Mouse (Mus musculus): Measurements from ENCODE around the gene Cep57. TPM values are rescaled to one million over a fixed set of nuclear protein-coding genes. Genes with fewer than 3 reads are reported as not detected.

Gene Cep57
- total RNA-seq (2023): 10 to 100 TPM; 23.7 to 30.4 TPM

GRCm38 (mm10) chr9:13826832-13827405 is at the start of gene Cep57:
Gene Cep57 (minus strand): TSS chr9:13827107.

GRCm38 (mm10) chr9:13827406-13828086 is 639 bp upstream of the Cep57 start, which contains the start of gene Fam76b:
Gene Fam76b (plus strand): TSS chr9:13827716.

Other genes with a start within 250 kb of the Cep57 start
- 10 to 100 TPM; 34.7 to 44.7 TPM for gene Mtmr2, start 78.7 kb downstream of the Cep57 start, total RNA-seq (2023)
- 10 to 100 TPM; 49.0 to 49.1 TPM for gene Fam76b, start 609 bp upstream of the Cep57 start, total RNA-seq (2023)

Measured in monocyte, adult 59 days (primary cell).